Mouse (Mus musculus): ENCODE measurements at regions not wholly inside any gene's neighbourhood (a gene's known extent, or its start where the extent isn't known, plus 50 kb on each side); places are given as distances from the start of the nearest gene placed in this dataset.

DNA sequence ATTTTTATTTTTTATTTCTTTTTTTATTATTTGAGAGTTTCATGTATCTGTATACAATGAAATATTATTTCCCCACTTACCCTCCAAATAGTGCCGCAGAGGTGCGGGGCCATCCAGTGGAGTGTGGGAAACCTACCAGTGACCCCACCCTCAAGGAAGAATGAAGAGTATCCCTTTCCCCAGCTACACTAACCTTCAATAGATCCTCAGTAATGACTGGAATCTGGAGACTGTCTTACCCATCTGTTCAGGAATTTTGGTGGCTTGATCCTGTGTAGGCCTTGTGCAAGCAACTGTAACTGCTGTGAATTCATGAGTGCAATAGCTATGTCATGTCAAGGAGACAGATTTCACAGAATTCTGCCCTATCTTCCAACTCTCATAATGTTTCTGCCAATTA is 153.9 kb upstream of the Slc22a23 start:
- Histone ChIP-seq H3K36me3 (no peaks in the 10 kb centered on the region), H3K9ac (no peak overlapping the region), H3K27me3 (replicated peaks) (no peaks in the 10 kb centered on the region), H3K9me3 (replicated peaks) (no peaks in the 10 kb centered on the region), H3K4me3 (no peak overlapping the region), H3K27ac (no peak overlapping the region), H3K4me2 (no peak overlapping the region), H3K4me1 (no peaks in the 10 kb centered on the region)
- 86% methylated on average over 2 of the region's 2 CpGs for WGBS (ENCODE audit: insufficient replicate concordance)
- no peak for ATAC-seq

DNA sequence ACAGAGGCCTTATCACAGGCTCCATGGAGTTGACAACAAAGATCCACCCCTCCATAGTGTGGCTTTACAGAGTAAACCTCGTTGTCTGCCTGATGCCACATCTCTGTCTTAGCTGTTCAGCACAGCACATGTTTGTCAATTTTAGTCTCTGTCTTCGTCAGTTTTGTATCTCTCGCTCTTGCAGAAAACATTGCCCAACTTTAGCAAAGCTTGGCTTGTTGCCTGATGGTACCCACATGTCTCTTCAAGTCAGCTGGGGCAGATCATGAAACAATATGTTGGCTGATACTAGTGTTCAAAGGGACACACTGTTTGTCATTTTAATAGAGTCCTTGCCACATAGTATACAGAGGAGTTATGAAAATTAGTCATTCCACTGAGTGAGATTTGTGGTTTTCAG is 152.7 kb upstream of the Slc22a23 start:
- Histone ChIP-seq H3K36me3 (no peaks in the 10 kb centered on the region), H3K27me3 (replicated peaks) (no peaks in the 10 kb centered on the region), H3K9me3 (replicated peaks) (no peaks in the 10 kb centered on the region), H3K9ac (no peak overlapping the region), H3K4me2 (no peak overlapping the region), H3K27ac (no peak overlapping the region), H3K4me3 (no peak overlapping the region), H3K4me1 (no peaks in the 10 kb centered on the region)
- no peak for ATAC-seq
- WGBS (ENCODE audit: insufficient replicate concordance) = 60% methylated on average over 3 of the region's 3 CpGs

DNA sequence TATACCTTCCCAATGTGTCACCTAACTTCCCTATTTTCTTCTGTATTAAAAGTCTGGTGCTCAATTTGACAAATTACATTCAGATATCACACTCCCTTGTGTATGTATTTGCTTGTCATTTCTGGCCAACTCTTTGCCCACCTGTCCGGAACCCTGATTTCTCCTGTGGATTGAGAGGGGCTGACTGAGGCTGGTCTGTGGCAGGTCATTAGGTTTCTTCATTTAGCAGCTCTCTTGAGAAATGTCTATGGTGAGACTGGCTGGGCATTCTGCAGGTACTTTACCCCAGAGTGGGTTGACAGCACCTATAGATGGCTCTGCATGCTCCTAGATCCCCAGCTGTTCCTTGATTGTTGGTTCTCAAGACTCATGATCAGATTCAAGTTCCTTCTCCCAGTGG is 139.8 kb upstream of the Slc22a23 start:
- Histone ChIP-seq H3K9me3 (replicated peaks) (no peaks in the 10 kb centered on the region), H3K27ac (no peak overlapping the region), H3K4me1 (no peaks in the 10 kb centered on the region), H3K36me3 (no peaks in the 10 kb centered on the region), H3K4me2 (no peak overlapping the region), H3K4me3 (no peak overlapping the region), H3K27me3 (replicated peaks) (no peaks in the 10 kb centered on the region), H3K9ac (no peak overlapping the region)
- ATAC-seq = no peak
- 72% methylated on average over 1 of the region's 1 CpGs for WGBS (ENCODE audit: insufficient replicate concordance)

DNA sequence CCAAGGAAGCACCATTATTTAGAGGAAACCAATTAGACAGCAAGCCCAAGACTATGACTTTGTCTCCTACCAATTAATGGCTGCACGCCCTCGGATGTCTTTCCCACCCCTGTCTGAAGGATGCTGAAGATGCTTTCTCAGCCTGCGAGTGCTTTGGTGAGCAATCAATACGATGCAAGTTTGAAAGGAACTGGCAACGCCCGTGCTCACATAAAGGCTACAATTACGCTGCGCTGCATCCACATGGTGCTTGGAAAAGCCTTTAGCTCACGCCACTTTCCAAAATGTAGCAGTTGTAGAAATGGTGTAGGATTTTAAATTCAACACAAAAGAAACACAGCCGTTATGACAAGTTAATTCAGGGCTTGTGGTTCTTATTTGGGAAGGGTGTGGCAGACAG is 136.5 kb upstream of the Slc22a23 start:
- WGBS (ENCODE audit: insufficient replicate concordance) = 78% methylated on average over 10 of the region's 10 CpGs
- no peaks in the 10 kb centered on the region for H3K27me3 ChIP-seq (replicated peaks)

DNA sequence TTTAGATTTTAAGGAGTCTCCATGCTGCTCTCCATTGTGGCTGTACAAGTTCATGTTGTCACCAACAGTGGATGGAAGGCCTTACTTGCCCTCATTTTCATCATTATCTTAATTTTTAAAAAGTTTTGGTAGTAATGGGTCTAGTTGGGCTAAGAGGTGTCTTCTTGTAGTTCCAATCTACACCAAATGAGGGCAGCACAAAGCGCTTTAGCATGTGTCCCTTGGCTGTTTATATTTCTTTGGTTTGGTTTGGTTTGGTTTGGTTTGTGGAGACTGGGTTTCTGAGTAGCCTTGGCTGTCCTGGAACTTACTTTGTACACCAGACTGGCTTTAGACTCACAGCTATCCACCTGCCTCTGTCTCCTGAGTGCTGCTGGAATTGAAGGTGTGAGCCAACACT is 125.4 kb upstream of the Slc22a23 start:
- H3K4me2 ChIP-seq = no peak overlapping the region
- H3K4me3 ChIP-seq = no peak overlapping the region
- no peak overlapping the region for H3K27ac ChIP-seq
- H3K27me3 ChIP-seq (replicated peaks) = no peaks in the 10 kb centered on the region
- peaks cover 8% of the 10 kb centered on the region for H3K4me1 ChIP-seq
- no peak overlapping the region for H3K9ac ChIP-seq
- WGBS (ENCODE audit: insufficient replicate concordance) = 52% methylated on average over 1 of the region's 1 CpGs
- no peaks in the 10 kb centered on the region for H3K36me3 ChIP-seq
- ATAC-seq = no peak
- no peaks in the 10 kb centered on the region for H3K9me3 ChIP-seq (replicated peaks)

More for the DNA sequence above, 136.5 kb upstream of the Slc22a23 start:
- Histone ChIP-seq H3K27ac (no peak overlapping the region), H3K36me3 (no peaks in the 10 kb centered on the region), H3K4me1 (no peaks in the 10 kb centered on the region), H3K4me2 (no peak overlapping the region), H3K4me3 (no peak overlapping the region), H3K9me3 (replicated peaks) (no peaks in the 10 kb centered on the region), H3K9ac (no peak overlapping the region)
- ATAC-seq = no peak

DNA sequence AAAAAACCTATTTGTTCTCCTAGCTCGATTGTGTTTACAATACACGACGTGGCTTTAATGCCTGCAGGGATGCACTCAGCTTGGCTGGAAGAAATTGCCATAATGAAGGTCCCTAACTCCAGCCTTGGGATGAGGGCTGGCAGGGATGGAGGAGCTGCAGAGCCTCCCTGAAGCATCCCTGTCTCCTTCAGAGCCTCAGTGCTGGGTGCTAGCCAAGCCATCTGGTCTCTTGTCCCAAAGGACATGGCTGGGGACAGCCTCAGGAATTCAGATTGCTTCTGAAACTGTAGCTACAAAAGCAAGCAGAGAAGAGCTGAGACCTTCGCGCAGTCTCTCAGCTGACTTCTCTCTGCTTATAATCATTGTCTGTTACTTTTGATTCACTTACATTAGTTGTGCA is 124.6 kb upstream of the Slc22a23 start:
- H3K27ac ChIP-seq = no peak overlapping the region
- H3K4me2 ChIP-seq = no peak overlapping the region
- H3K9me3 ChIP-seq (replicated peaks) = no peaks in the 10 kb centered on the region
- peaks cover 10% of the 10 kb centered on the region for H3K4me1 ChIP-seq
- H3K4me3 ChIP-seq = no peak overlapping the region
- ATAC-seq = no peak
- no peaks in the 10 kb centered on the region for H3K27me3 ChIP-seq (replicated peaks)
- WGBS (ENCODE audit: insufficient replicate concordance) = 81% methylated on average over 5 of the region's 5 CpGs
- H3K36me3 ChIP-seq = no peaks in the 10 kb centered on the region
- no peak overlapping the region for H3K9ac ChIP-seq

DNA sequence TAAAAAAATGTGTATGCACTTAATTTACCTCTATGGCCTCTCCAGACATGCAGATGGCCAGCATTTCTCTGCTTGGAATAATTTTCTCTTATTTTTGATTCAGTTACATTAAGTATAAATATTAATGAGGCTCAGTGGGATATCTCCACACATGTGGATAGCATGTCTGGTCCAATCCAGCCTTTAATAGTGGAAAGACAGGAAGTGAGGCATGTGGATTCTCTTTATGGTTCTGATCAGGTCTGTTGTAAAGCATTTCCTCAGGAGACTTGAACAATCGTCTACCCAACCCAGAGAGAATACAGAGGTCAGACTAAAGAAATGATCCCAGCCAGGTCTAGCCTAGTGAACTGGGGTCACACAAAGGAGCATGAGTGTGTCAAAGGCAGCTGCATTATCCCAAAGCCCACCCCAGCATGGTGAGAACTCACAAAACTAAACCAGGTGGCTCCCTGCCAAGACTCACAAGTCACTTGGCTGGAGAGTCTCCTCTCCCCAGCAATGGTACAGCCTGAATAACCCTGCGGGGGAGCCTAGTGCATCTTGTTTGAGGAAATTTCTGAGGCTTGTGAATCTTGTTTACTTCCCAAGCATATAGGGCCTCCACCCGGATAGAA is 123.3 kb upstream of the Slc22a23 start:
- Histone ChIP-seq H3K36me3 (no peaks in the 10 kb centered on the region), H3K27me3 (replicated peaks) (no peaks in the 10 kb centered on the region), H3K4me3 (no peak overlapping the region), H3K4me2 (no peak overlapping the region), H3K27ac (no peak overlapping the region), H3K9me3 (replicated peaks) (no peaks in the 10 kb centered on the region), H3K4me1 (peaks cover 18% of the 10 kb centered on the region), H3K9ac (no peak overlapping the region)
- WGBS (ENCODE audit: insufficient replicate concordance) = 68% methylated on average over 3 of the region's 3 CpGs
- no peak for ATAC-seq

DNA sequence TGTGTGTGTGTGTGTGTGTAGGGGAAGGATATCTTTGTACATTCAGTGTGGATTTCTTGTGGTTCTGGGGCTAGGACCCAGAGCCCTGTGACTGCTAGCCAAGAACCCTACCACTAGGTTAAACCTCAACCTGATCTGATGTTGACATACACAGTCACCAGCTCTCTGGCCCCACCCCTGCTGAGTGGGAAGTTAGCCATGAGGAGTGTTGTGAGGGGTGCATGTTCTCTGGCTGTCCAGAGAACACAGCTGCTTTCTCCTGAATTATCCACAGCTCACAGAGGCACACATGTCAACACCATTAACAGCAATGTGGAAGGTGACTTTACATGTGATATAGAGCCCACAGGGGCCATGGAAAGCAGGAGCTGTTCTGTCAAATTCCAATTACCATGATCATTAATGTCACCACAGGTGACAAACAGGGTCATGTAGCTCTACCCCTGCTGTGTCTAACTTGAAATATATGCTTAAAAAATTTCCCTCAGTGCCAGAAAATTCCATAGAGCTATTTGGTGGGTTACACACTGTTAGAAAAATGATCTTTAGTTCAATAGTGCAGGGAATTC is 121.0 kb upstream of the Slc22a23 start:
- Histone ChIP-seq H3K27ac (peak overlapping the region; percentile 17; the same call in 1 of the 2 replicates), H3K9me3 (replicated peaks) (no peaks in the 10 kb centered on the region), H3K36me3 (no peaks in the 10 kb centered on the region), H3K27me3 (replicated peaks) (no peaks in the 10 kb centered on the region; the same call in 1 of the 2 replicates), H3K4me1 (peaks cover 22% of the 10 kb centered on the region), H3K4me2 (no peak overlapping the region), H3K9ac (no peak overlapping the region), H3K4me3 (no peak overlapping the region)
- peak; percentile 51; the same call in 1 of the 2 replicates for ATAC-seq

DNA sequence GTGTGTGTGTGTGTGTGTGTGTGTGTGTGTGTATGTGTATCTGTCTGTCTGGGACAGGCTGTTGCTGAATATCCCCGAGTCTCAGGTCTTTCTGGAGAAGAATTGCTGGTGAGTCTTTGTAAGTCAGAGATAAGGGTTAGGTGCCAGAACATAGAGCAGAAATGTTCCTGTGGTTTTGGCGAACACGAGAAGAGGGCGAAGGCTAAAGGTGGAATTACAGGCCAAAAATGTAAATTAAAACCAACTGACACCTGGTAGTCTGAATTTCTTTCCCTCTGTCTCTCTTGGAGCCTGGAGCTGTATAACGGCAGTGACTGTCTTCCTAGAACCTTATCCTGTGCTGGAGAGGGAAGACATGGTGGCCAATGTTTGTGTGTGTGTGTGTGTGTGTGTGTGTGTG is 120.5 kb upstream of the Slc22a23 start:
- H3K4me1 ChIP-seq = peaks cover 22% of the 10 kb centered on the region
- H3K27me3 ChIP-seq (replicated peaks) = no peaks in the 10 kb centered on the region; the same call in 1 of the 2 replicates
- no peaks in the 10 kb centered on the region for H3K9me3 ChIP-seq (replicated peaks)
- H3K4me2 ChIP-seq = no peak overlapping the region
- no peak overlapping the region for H3K4me3 ChIP-seq
- 35% methylated on average over 5 of the region's 5 CpGs for WGBS (ENCODE audit: insufficient replicate concordance)
- no peak overlapping the region for H3K9ac ChIP-seq
- no peak for ATAC-seq
- no peaks in the 10 kb centered on the region for H3K36me3 ChIP-seq
- peak overlapping the region; percentile 17; the same call in 1 of the 2 replicates for H3K27ac ChIP-seq

DNA sequence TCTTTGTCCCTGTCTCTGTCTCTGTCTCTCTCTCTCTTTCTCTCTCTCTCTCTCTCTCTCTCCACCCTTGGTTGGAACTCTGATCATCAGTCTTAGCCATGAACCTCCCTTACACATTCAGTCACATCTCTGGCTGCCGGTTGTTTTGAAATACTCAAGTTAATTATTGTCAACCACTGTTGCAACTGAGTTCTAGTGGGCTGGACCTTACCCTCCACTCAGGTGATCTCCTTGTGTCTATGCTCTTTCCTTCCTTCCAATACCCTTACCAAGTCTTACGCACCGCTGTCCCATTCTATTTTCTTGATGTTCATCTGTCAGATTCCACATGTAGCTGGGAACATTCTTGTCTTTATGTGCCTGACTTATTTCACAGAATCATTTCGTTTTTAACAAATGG is 119.2 kb upstream of the Slc22a23 start:
- H3K4me3 ChIP-seq = no peak overlapping the region
- H3K4me2 ChIP-seq = no peak overlapping the region
- 0 out of 2 replicates have a peak, but pooled peaks have one; percentile 34 for ATAC-seq
- no peaks in the 10 kb centered on the region for H3K36me3 ChIP-seq
- peak overlapping the region; percentile 59 for H3K27ac ChIP-seq
- H3K27me3 ChIP-seq (replicated peaks) = no peaks in the 10 kb centered on the region; the same call in 1 of the 2 replicates
- 78% methylated on average over 4 of the region's 4 CpGs for WGBS (ENCODE audit: insufficient replicate concordance)
- no peak overlapping the region for H3K9ac ChIP-seq
- peaks cover 22% of the 10 kb centered on the region for H3K4me1 ChIP-seq
- H3K9me3 ChIP-seq (replicated peaks) = no peaks in the 10 kb centered on the region

DNA sequence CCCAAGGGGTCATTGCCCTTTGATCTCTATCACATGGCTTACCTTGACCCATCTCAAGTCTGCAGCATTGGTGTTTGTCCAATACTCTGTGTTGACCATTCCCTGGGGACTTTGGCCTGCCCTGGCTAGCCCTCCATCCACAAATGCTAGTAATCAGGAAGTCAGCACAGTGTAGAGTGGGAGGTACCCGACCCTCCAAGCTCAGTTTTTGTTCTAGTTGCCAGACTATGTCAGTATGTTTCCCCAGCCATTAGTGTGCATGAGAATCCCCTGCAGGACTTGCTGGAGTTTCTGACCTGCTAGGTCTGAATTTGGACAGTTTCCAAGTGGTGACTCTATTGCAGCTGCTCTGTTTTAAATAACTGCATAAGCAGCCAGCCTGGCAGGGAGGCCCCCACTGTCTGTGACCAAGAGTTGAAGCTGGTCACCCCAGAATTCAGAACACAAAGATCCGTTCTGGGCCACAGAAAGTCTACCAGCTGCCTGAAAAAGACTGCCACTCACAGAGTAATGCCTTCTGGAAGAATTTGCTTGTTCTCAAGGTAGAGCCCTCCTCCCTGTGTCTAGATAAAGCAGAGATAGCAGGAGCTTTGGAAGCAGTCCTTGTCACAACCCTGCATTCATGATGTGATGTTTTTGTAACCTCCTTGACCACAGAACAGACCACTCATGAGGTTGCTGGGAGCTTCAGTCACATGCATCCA is 118.0 kb upstream of the Slc22a23 start:
- ATAC-seq = peak; percentile 87
- Histone ChIP-seq H3K27me3 (replicated peaks) (no peaks in the 10 kb centered on the region; the same call in 1 of the 2 replicates), H3K4me1 (peaks cover 22% of the 10 kb centered on the region), H3K4me3 (no peak overlapping the region), H3K36me3 (no peaks in the 10 kb centered on the region), H3K9ac (no peak overlapping the region), H3K4me2 (no peak overlapping the region), H3K27ac (peak overlapping the region; percentile 59), H3K9me3 (replicated peaks) (no peaks in the 10 kb centered on the region)
- WGBS (ENCODE audit: insufficient replicate concordance) = 27% methylated on average over 2 of the region's 2 CpGs

DNA sequence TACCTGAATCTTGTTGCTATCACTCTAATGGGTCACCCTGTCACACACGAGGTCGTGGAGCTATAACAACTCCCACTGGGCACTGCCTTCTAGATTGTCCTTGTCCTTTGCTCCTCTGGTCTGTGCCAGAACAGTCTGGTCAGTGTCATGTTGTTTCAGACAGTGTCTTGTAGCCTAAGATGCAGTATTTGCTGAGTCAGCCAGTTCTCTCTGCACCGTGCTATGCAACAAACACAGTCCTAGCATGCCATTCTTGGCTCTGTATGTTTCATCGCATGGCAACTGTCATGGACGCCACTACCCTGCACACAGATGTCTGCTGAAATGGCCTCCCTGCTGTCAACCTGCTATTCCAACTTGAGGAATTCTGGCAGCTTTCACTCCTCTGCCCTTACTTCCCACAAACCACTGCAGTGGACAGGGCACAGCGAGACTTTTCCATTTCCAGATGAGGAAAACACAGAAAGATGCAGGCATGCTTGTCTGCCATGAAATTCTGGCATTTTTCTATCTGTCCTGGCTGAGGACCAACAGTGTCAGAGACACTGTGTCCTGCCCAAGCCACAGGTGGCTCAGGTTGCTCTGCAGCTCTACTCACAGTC is 117.3 kb upstream of the Slc22a23 start:
- H3K27me3 ChIP-seq (replicated peaks) = no peaks in the 10 kb centered on the region; the same call in 1 of the 2 replicates
- peaks cover 22% of the 10 kb centered on the region for H3K4me1 ChIP-seq
- no peak overlapping the region for H3K4me2 ChIP-seq
- WGBS (ENCODE audit: insufficient replicate concordance) = 63% methylated on average over 6 of the region's 6 CpGs
- no peak overlapping the region for H3K4me3 ChIP-seq
- no peak overlapping the region for H3K9ac ChIP-seq
- H3K9me3 ChIP-seq (replicated peaks) = no peaks in the 10 kb centered on the region
- H3K36me3 ChIP-seq = no peaks in the 10 kb centered on the region
- ATAC-seq = no peak
- H3K27ac ChIP-seq = peak overlapping the region; percentile 33; the same call in 1 of the 2 replicates

All from liver, embryonic 12.5 days (tissue).